7 mouse cellular contexts compared by ENCODE assay signal in genomic region chr10:128194551-128195461, GRCm38 (mm10). TPM values are rescaled to one million over a fixed set of nuclear protein-coding genes. Genes with fewer than 3 reads are reported as not detected.
DNase-seq lines count a peak whose midpoint lies in the region; ATAC-seq and TF ChIP-seq lines count a peak whose summit lies in the region.

No protein-coding gene starts in this region.

- peak; percentile 16 for DNase-seq in ovary, postnatal 10 days (ENCODE audit: low spot score)
- no peak for DNase-seq in ovary, postnatal 36 days (ENCODE audit: low spot score)
- peak; percentile 41 for DNase-seq in brain, embryonic 14.5 days (ENCODE audit: low read depth)
- peak; percentile 35 for DNase-seq in splenic B cell, adult 2 months (ENCODE audit: low read depth, low spot score)

- peaks cover 19% of the 10 kb centered on the region for H3K4me1 ChIP-seq in erythroblast, embryonic 14.5 days (ENCODE audit: control insufficient read depth)
- peaks cover 10% of the 10 kb centered on the region for H3K4me1 ChIP-seq in intestine, embryonic 16.5 days (ENCODE audit: control insufficient read depth, insufficient read depth, low read length)

- H3K27me3 ChIP-seq in erythroblast, embryonic 14.5 days (ENCODE audit: control insufficient read depth) = peaks cover 64% of the 10 kb centered on the region
- peaks cover 16% of the 10 kb centered on the region for H3K27me3 ChIP-seq in intestine, embryonic 16.5 days (replicated peaks; ENCODE audit: control insufficient read depth, insufficient read depth, low read length)
- no peaks in the 10 kb centered on the region for H3K27me3 ChIP-seq in splenic B cell, adult 2 months (ENCODE audit: control insufficient read depth, insufficient read depth, low read length, poor library complexity, severe bottlenecking)

- no peak for TF ChIP-seq CTCF in brain, embryonic 14.5 days (IDR thresholded peaks at IDR 0.05; ENCODE audit: borderline replicate concordance, extremely low read depth, insufficient read depth, insufficient read length)

- ATAC-seq in intestine, embryonic 16.5 days = peak; percentile 95
- ATAC-seq in megakaryocyte, adult 5-6 weeks (ENCODE audit: poor library complexity, severe bottlenecking) = peak; percentile 50

- no peak for TF ChIP-seq POLR2A in brain, embryonic 14.5 days (IDR thresholded peaks at IDR 0.05; ENCODE audit: borderline replicate concordance, extremely low read depth, insufficient read depth, insufficient read length, poor library complexity, severe bottlenecking)

- WGBS in intestine, embryonic 16.5 days = under 1% methylated on average over 74 of the region's 79 CpGs

- no peak overlapping the region for H3K27ac ChIP-seq in intestine, embryonic 16.5 days (ENCODE audit: low read length)

- H3K4me2 ChIP-seq in intestine, embryonic 16.5 days (ENCODE audit: low read depth, low read length) = peak overlapping the region; percentile 99

- no peaks in the 10 kb centered on the region for H3K36me3 ChIP-seq in erythroblast, embryonic 14.5 days (ENCODE audit: control insufficient read depth)
- H3K36me3 ChIP-seq in intestine, embryonic 16.5 days (ENCODE audit: control insufficient read depth, insufficient read depth, low read length) = no peaks in the 10 kb centered on the region
- H3K36me3 ChIP-seq in splenic B cell, adult 2 months (ENCODE audit: control insufficient read depth, insufficient read depth, low read length, poor library complexity, severe bottlenecking) = no peaks in the 10 kb centered on the region

- peak overlapping the region; percentile 74 for H3K9ac ChIP-seq in intestine, embryonic 16.5 days (ENCODE audit: low read depth, low read length)

- H3K4me3 ChIP-seq in erythroblast, embryonic 14.5 days (replicated peaks) = peak overlapping the region; percentile 67
- H3K4me3 ChIP-seq in intestine, embryonic 16.5 days (ENCODE audit: low read length) = peak overlapping the region; percentile 74

- H3K9me3 ChIP-seq in erythroblast, embryonic 14.5 days (ENCODE audit: control insufficient read depth, low read length) = peaks cover 6% of the 10 kb centered on the region; the same call in 1 of the 2 replicates
- H3K9me3 ChIP-seq in intestine, embryonic 16.5 days (ENCODE audit: control insufficient read depth, low read length) = no peaks in the 10 kb centered on the region

RNA-seq across cellular contexts. Expression of gene Gls2, which starts 0.5 kb away (rescaled TPM):
- 2.4 and 4.4 TPM in 2 replicates for polyA plus RNA-seq in brain, embryonic 14.5 days (2012; rRNA removed)
- not detected in 2 replicates for polyA plus RNA-seq in erythroblast, embryonic 14.5 days (2012)
- 2.2 and 2.8 TPM in 2 replicates for polyA plus RNA-seq in intestine, embryonic 16.5 days (2015; fragmentation: Nextera tagmentation; extraction: Ambion mirVana)
- 0.71 TPM in 1 of 2 replicates, not detected in the other for total RNA-seq in megakaryocyte, adult 5-6 weeks (2015)
- not detected in 2 replicates for total RNA-seq in megakaryocyte, adult 5-6 weeks (2017)

RNA-seq across cellular contexts. Expression of gene Rbms2, which starts 14.7 kb away (rescaled TPM):
- polyA plus RNA-seq in brain, embryonic 14.5 days (2012; rRNA removed) = 23.6 and 26.7 TPM in 2 replicates
- 0.72 and 0.93 TPM in 2 replicates for polyA plus RNA-seq in erythroblast, embryonic 14.5 days (2012)
- 24.9 and 25.2 TPM in 2 replicates for polyA plus RNA-seq in intestine, embryonic 16.5 days (2015; fragmentation: Nextera tagmentation; extraction: Ambion mirVana)
- total RNA-seq in megakaryocyte, adult 5-6 weeks (2015) = 2.9 and 4.0 TPM in 2 replicates
- 1.5 and 5.4 TPM in 2 replicates for total RNA-seq in megakaryocyte, adult 5-6 weeks (2017)

RNA-seq across cellular contexts. Expression of gene Spryd4, which starts 16.8 kb away (rescaled TPM):
- 12.6 and 15.2 TPM in 2 replicates for polyA plus RNA-seq in brain, embryonic 14.5 days (2012; rRNA removed)
- 0.10 and 0.18 TPM in 2 replicates for polyA plus RNA-seq in erythroblast, embryonic 14.5 days (2012)
- 36.1 and 40.1 TPM in 2 replicates for polyA plus RNA-seq in intestine, embryonic 16.5 days (2015; fragmentation: Nextera tagmentation; extraction: Ambion mirVana)
- total RNA-seq in megakaryocyte, adult 5-6 weeks (2015) = 6.5 and 6.9 TPM in 2 replicates
- 9.0 and 10.6 TPM in 2 replicates for total RNA-seq in megakaryocyte, adult 5-6 weeks (2017)

RNA-seq across cellular contexts. Expression of gene Mip, which starts 30.8 kb away (rescaled TPM):
- 0.36 and 0.39 TPM in 2 replicates for polyA plus RNA-seq in brain, embryonic 14.5 days (2012; rRNA removed)
- 0.03 TPM in 1 of 2 replicates, not detected in the other for polyA plus RNA-seq in erythroblast, embryonic 14.5 days (2012)
- polyA plus RNA-seq in intestine, embryonic 16.5 days (2015; fragmentation: Nextera tagmentation; extraction: Ambion mirVana) = 0.06 TPM in 1 of 2 replicates, not detected in the other
- not detected in 2 replicates for total RNA-seq in megakaryocyte, adult 5-6 weeks (2015)
- 0.33 TPM in 1 of 2 replicates, not detected in the other for total RNA-seq in megakaryocyte, adult 5-6 weeks (2017)

RNA-seq across cellular contexts. Expression of gene Timeless, which starts 37.1 kb away (rescaled TPM):
- polyA plus RNA-seq in brain, embryonic 14.5 days (2012; rRNA removed) = 12.9 and 14.0 TPM in 2 replicates
- 2.7 and 3.0 TPM in 2 replicates for polyA plus RNA-seq in erythroblast, embryonic 14.5 days (2012)
- polyA plus RNA-seq in intestine, embryonic 16.5 days (2015; fragmentation: Nextera tagmentation; extraction: Ambion mirVana) = 29.0 and 33.3 TPM in 2 replicates
- total RNA-seq in megakaryocyte, adult 5-6 weeks (2015) = 14.1 and 16.1 TPM in 2 replicates
- 33.2 and 34.2 TPM in 2 replicates for total RNA-seq in megakaryocyte, adult 5-6 weeks (2017)

Comparison
In these comparisons a context has a peak if more than half of its experiments do, and no peak if none do; other contexts are left out.
1. RNA of gene Rbms2, which starts 14.7 kb away (polyA plus RNA-seq): 23.6 to 26.7 TPM in brain, embryonic 14.5 days and 24.9 to 25.2 TPM in intestine, embryonic 16.5 days; 0.72 to 0.93 TPM in erythroblast, embryonic 14.5 days; every median in the first group is over 10 times any median in the second.
2. RNA of gene Spryd4, which starts 16.8 kb away (polyA plus RNA-seq): 36.1 to 40.1 TPM in intestine, embryonic 16.5 days and 12.6 to 15.2 TPM in brain, embryonic 14.5 days; 0.10 to 0.18 TPM in erythroblast, embryonic 14.5 days; every median in the first group is over 10 times any median in the second.